Mouse (Mus musculus) frontal cortex, adult 2 months (tissue): ENCODE results near the gene Foxc2. TPM values are rescaled to one million over a fixed set of nuclear protein-coding genes. Genes with fewer than 3 reads are reported as not detected.

ENCODE experiments used
- DNase-seq, 2 experiments: peaks; one replicate each; pipeline ENCODE4 v3.0.0; 2022; ENCODE audit warnings: low spot score in 1 of 2; ENCODE audit errors: extremely low spot score in 1 of 2
- polyA plus RNA-seq: library from polyadenylated mRNA; depleted of rRNA; stranded (reverse); fragments of >200 nt; gene quantifications from 2 replicates; pipeline ENCODE4 v1.2.3, GENCODE M21; 2012

Gene Foxc2
- polyA plus RNA-seq, 1 experiment: 1.5 TPM

DNA sequence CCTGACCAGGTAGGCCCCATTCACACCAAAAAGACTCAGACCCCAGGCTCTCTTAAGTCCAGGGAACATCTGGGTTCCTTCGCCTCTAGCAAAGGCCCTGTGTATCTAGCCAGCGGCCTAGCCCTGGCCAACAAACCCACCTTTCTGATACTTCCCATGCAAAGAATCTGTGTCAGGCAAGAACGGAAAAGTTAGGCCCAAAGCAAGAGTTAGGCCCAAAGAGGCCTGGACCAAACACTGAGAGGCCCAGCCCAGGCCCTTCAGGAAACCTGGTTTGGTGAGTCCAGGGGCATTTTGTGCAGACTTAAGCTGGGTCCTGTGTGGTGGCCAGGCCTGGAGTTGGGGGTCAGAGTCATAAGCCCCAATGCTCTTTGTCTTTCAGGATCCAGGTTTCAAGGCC is 30.4 kb upstream of the Foxc2 start:
- no peak for DNase-seq

DNA sequence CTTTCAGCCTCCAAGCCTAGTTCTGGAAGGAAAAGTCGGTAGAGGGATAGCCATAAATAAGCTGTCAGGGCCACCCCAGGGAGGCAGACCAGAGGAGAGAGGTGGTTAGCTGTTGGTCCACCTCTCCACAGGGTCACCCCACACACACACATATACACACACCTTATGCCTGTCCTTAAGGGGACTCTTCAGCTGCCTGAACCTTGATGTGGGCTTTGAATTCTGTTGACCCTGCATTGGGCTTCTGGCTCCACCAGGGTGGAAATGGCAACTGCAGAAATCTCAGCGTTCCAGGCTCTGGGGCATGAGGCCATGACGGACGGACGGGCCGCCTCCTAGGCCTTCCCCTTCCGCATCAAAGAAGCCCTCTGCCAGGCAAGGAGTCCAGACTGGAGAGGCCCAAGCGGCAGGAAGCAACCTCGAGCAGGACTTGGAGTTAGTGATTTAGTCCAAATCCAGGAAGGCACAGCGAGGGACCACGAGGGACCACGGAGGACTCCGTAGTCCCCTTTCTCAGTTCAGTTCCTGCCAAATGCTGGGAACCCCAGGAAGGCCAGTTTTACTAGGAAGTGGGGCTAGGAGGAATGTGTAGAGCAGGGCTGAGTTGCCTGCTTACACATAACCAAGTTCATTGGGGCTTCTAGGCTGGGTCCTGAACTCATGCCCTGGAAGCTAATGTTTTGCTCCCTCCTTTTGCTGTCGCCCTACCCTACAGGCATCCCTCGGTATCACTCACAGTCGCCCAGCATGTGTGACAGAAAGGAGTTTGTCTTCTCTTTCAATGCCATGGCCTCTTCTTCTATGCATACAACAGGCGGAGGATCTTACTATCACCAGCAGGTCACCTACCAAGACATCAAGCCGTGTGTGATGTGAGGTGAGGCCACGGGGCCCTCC is 29.7 kb upstream of the Foxc2 start:
- DNase-seq: no peak

DNA sequence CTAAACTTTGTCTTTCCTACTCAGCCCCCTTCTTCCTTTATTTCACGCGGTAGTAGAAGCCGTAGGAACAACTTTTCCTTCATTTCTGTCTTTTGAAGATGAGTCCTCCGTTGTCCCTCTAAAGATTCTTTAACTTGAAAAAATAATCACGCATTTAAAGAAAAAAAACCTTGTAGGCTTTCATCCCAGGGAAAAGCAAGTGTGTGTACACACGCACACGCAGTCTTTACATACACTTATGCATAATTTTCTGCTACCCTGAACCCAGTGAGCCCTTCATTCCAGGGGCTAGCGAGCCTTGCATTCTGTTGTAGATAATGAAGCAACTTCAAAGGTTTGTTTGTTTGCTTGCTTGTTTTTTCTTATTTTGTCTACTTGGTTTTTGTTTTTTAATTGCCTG is 27.7 kb upstream of the Foxc2 start:
- no peak for DNase-seq

DNA sequence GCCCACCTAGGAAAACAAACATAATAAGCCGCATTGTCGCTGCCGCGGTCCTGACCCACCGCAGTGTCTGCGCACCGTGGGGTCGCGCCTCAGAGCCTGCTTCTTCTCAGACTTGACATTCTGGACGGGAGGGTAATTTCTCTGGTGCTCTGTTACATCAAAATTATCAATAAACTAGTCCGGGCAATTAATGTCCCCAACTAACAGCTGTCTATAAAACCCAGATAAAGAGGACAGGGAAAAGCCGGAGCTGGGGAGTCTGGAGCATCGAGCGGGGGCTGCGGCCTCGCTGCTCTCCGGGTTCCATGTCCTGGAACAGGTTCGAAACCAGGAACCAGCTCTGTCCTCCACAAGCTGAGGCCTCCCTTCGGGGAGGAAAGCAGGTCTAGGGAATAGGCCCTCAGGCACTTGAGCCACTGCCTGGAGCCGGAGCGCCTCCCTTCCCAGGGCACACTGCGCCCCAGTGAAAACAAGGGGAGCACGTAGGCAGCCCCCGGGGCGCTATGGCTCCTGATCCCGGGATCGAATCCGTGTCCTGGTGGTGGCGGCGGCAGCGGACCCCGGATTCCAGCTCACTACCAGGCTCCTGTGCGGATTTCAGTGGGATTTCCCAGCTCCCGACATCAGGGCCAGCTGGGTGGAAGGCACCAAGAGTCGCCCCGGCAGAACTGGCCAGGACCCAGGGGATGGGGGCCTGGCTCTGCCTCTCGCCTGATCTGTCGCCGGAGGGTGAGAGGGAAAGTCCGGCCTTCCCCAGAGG is 26.9 kb upstream of the Foxc2 start:
- no peak for DNase-seq

DNA sequence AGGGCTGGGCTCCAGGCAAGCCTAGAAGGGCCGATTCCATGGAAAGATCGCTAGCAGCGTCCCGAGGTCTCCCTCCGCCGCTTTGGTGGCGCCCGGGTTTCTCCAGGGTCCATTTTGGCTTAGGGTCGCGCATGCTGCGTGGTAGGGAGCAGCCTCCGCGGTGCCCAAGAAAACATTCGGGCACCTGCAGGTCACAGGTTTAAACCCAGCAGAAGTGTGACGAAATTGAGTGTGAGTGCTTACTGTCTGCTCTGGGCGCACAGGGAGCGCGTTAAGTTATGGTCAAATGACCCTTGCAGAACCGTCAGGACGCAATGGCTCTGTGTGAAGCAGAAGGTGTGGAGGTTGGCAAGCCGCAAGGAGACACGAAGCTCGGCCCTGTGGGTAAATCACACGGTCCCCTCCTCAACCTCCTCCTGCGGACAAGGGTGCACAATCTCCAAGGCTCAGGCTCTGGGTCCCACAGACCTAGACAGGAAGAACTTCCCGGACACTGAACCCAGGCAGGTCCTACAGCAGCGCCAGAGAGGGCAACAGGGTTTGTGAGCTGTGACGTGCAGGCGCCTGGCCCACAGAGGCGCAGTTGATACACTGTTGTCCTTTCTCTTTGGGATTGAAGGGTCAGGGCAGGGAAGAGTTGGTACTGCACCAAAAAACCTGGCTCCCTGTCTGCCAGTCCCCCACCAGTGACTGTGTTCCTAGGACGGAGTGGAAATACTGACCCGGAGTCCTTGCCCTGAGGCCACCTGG is 26.2 kb upstream of the Foxc2 start:
- DNase-seq: no peak

DNA sequence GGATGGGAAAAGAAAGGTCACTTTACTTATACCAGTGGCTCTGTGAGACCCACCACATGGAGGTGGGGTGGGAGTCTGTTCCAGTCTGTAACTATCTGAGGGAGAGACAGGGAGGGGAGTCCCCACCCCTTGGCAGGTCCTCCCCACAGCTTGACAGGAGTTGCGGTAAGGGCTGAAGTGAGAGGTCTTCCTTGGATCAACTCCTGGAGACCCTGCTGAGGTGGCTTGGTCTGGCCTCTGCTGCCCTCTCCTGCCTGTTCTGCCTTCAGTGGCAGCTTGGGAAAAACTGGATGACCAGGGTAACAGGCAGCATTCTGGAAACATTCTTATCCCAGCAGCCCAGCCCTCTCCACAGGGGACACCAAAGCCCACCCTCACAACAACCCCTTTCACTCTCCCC is 25.3 kb upstream of the Foxc2 start:
- DNase-seq: no peak

DNA sequence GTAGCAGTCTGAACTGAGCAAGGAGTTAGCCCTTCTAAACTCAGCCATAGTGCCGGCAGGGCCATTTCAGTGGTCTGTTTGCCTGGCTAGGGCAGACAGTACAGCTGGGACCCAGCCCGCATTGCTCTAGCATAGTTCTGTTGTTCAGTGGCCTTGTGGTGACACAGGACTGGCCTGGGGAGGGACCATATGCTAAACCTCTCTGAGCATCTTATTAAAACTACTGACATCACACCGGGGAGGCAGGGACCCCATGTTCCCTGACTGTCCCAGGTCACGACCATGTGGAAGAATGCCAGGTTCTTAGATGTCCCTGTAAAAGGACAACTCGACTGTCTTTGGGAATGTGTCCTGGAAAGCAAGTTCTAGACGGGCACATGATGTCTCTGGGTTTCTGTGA is 23.8 kb upstream of the Foxc2 start:
- no peak for DNase-seq

DNA sequence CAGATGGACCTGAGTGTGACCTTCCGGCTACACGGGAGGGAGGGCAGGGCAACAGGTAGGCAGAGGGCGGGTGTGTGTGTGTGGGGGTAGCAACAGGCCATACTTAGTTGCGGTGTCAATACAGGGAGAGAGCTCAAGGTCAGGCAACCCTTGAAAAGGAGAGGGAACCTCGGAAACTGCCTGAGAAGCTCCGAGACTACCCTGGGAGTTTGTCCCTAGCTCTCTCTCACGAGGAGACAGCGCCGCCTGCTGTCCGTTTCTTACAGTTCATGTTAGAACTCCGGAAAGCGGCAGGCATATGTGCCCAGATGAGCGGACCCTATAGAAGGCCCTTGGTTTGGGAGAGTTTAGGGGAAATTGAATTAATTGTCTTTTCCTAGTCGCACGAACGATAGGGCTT is 23.3 kb upstream of the Foxc2 start:
- peak; percentile 38 to 92 for DNase-seq

DNA sequence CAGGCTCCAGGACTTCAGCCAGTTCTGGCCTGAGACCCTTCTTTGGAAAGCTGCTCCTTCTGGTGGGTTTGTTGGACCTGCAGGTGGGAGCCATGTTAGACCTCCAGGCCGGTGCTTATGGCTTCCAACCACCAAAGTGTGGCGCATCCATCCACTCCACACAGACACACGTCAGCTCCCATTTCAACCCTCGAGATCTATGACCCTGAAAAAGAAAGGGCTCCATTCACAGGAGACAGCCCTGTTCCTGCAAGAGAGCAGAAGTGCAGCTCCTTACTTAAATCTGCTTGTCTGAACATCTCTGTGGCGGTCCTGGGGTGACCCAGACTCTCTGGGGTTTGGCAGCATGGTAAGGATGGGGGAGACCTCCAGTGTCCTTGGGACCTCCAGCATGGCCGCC is 22.5 kb upstream of the Foxc2 start:
- DNase-seq: no peak

DNA sequence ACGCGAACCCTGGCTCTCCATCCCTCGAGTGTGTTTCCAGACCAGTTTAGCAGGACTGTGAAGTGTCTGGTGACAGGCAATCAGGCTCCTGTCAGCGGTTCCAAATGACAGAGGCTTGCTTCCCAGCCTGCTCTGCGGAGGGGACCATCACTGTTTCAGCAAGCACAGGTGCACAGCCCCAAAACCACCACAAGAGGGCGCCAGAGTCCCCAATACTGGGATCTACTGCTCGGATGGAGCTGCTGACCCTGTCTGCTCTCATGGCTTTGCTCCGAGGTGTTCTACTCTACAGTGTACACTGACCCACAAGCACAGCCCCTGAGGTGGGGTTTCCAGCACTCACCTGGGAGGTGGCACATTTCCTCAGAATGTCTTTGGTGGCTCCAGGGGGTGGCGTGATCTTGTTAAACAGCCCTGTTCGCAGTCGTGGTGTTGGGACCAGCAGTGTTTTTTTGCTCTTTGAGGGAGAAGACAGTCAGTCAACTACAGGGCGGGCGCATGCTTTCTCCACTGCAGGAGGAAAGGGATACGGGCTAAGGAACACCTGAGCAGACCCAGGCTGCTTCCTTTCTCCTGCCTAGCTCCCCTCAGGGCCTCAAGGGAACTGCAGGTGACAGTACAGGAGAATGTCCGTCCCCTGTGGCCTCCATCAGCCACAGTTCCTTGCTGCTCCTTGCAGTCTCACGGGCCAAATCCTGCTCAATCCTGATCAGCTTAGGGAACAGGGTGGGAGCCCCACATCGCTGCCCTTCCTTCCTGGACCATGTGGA is 11.7 kb upstream of the Foxc2 start:
- peak; percentile 28 to 84 for DNase-seq

DNA sequence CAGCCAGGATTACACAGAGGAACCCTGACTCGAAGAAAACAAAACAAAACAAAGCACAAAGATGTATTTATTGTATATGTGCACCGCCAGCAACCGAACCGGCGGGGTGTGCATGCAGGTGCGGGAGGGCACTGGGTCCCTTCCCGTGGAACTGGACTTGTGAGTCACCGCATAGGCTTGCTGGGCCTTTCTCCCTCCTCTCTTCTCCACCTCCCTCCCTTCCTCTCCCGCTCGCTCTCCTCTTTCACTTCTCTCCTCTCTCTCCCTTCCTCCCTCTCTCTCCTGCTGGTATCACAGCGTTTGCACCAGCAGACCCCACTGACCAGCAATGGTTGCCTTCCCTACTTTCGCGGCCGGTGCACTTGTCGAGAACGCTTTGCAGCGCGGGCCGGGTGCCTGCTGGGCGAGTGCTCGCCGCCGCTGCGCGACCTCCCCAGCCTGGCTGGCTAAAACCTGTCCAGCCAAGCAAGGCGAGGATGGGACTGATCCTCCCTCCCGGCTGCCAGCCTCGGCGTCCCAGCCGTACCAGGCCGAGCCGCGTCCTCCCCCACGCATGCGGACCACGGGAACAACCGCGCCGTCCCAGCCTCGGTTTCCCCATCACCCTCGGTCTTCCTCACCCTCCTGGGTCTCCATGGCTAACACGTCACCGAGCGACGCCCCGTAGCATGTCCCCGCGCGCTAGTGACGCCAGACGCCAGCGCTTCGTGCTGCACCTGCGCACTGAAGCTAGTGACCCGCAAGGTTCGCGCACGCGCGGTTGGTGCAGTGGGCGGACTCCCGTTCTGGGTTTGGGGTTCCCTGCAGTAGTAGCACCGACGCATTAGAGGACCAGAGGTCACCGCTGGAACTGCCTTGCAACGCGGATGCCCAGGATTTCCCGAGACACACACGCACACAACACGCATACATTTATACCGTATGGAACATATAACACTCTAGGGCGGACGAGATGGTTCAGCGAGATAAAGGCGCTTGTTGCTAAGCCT is 8.0 kb upstream of the Foxc2 start, which contains the start of gene Mthfsd:
Gene Mthfsd, minus strand, starts transcription at position 725 of the 989 bp plus-strand sequence.
- DNase-seq: peak; percentile 97 to 100

DNA sequence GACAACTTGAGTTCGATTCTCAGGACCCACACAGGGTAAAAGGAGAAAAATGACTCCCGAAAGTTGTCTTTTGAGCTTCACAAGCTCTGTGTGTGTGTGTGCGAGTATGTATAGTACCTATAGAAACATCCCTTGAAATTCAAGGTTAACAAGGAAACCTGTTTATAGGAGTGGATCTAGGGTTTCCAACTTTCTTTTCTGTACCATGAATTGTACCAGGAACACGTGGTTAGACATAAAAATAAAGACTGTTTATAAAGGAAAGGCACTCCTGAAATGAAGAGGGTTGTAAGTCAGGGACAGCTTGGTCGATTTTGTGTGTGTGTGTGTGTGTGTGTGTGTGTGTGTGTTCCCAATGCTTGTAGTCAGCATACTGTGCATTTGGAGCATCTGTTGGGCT is 7.3 kb upstream of the Foxc2 start:
- DNase-seq: no peak

DNA sequence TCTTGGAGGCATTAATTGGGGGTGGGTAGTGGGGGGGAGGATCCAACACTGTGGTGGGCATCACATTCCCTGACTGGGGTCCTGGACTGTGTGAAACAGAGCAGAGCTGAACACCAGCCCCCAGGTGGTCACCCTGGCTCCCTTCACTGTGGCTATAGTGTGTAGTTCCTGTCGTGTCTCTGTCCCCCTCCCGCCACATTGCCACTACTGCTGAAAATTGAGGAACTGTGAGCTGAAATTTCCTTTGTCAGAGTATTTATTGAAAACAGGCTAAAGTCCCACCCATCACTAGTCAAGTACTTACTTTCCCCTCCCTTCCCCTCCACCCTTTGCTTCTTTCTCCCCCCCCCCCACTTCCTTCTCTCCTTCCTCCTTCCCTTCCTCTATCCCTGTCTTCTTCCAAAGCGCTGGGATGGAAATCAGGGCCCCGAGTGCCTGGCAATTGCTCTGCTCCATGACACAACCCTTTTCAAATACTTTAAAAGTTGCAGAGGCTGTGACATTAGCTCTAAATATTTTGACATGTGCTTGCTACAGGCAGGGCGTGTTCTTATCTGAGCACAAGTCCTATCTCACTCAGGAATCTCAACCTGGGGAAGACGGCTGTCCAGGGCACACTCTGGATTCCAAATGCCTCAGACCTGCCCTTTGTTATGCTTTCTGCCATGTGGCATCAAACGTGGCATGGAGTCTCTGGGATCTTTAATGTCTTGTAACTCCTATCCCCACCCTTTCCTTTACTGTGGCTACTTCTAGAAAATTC is 4.6 kb upstream of the Foxc2 start:
- DNase-seq: no peak

DNA sequence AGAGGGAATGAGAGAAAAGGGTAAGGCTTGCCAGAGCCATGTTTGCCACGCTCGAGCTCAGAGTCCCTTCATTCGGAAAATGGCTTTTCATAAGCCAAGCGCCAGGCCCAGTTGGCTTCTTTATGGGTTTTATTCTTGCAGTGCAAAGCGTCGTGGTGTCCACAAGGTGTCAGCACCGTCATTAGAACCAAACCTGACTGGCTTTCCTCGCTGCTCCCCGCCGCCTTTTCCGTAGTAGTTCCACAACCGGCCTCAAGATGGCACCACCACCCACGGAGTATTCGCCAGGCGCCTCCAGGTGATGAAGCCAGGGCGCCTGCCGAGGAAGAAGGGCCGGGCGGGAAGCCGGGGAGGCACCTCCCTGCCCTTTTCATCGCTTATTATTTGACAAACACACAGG is 2.7 kb upstream of the Foxc2 start:
- peak; percentile 82 to 99 for DNase-seq

DNA sequence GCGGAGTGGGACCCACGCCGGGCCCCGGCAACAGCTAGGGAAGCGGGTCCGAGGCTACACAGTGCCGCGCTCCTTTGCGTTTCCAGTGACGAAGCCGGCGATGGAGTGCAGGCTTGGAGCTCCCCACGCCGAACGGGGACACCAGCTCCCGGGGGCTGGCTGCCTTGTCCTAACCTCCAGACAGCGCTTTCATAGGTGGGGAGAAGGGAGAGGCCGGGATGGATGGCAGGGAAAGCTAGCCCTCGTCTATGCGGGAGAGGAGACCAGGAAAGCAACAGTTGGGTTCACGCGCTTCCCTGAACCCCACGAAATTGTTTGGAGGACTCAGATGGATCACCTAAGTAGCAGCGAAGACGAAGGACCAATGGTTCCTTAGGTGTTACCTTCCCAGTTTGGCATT is 835 bp upstream of the Foxc2 start:
- no peak for DNase-seq

DNA sequence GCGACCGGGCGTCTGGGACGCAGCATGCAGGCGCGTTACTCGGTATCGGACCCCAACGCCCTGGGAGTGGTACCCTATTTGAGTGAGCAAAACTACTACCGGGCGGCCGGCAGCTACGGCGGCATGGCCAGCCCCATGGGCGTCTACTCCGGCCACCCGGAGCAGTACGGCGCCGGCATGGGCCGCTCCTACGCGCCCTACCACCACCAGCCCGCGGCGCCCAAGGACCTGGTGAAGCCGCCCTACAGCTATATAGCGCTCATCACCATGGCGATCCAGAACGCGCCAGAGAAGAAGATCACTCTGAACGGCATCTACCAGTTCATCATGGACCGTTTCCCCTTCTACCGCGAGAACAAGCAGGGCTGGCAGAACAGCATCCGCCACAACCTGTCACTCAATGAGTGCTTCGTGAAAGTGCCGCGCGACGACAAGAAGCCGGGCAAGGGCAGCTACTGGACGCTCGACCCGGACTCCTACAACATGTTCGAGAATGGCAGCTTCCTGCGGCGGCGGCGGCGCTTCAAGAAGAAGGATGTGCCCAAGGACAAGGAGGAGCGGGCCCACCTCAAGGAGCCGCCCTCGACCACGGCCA is 717 bp downstream of the Foxc2 start:
- DNase-seq: no peak

DNA sequence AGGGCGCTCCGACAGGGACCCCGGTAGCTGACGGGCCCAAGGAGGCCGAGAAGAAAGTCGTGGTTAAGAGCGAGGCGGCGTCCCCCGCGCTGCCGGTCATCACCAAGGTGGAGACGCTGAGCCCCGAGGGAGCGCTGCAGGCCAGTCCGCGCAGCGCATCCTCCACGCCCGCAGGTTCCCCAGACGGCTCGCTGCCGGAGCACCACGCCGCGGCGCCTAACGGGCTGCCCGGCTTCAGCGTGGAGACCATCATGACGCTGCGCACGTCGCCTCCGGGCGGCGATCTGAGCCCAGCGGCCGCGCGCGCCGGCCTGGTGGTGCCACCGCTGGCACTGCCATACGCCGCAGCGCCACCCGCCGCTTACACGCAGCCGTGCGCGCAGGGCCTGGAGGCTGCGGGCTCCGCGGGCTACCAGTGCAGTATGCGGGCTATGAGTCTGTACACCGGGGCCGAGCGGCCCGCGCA is 1.2 kb downstream of the Foxc2 start:
- DNase-seq: no peak

DNA sequence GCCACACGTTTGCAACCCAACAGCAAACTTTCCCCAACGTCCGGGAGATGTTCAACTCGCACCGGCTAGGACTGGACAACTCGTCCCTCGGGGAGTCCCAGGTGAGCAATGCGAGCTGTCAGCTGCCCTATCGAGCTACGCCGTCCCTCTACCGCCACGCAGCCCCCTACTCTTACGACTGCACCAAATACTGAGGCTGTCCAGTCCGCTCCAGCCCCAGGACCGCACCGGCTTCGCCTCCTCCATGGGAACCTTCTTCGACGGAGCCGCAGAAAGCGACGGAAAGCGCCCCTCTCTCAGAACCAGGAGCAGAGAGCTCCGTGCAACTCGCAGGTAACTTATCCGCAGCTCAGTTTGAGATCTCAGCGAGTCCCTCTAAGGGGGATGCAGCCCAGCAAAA is 1.9 kb downstream of the Foxc2 start:
- DNase-seq: no peak
